Comparison of ENCODE assay signal across 8 mouse cellular contexts in genomic region chr11:115813507-115814296, GRCm38 (mm10). TPM values are rescaled to one million over a fixed set of nuclear protein-coding genes. Genes with fewer than 3 reads are reported as not detected.
DNase-seq lines count a peak whose midpoint lies in the region; ATAC-seq lines count a peak whose summit lies in the region.

TSS of gene Caskin2 (minus strand) at chr11:115813639.

- peak within 1 kb of the TSS; percentile 87 for H3K9ac ChIP-seq in forebrain, embryonic 11.5 days (ENCODE audit: low read length)
- H3K9ac ChIP-seq in heart, embryonic 16.5 days (ENCODE audit: low read length): peak within 1 kb of the TSS; percentile 92
- peak within 1 kb of the TSS; percentile 79 for H3K9ac ChIP-seq in liver, embryonic 15.5 days
- H3K9ac ChIP-seq in neural tube, embryonic 12.5 days: peak within 1 kb of the TSS; percentile 88

- H3K4me1 ChIP-seq in forebrain, embryonic 11.5 days (replicated peaks; ENCODE audit: control insufficient read depth, insufficient read depth, low read length): peaks cover 19% of the 10 kb centered on the region
- H3K4me1 ChIP-seq in heart, embryonic 16.5 days (ENCODE audit: control insufficient read depth, insufficient read depth, low read length): peaks cover 51% of the 10 kb centered on the region
- peaks cover 72% of the 10 kb centered on the region for H3K4me1 ChIP-seq in liver, embryonic 15.5 days (replicated peaks)
- peaks cover 58% of the 10 kb centered on the region for H3K4me1 ChIP-seq in neural tube, embryonic 12.5 days

- no peaks in the 10 kb centered on the region for H3K27me3 ChIP-seq in forebrain, embryonic 11.5 days (ENCODE audit: control insufficient read depth, insufficient read depth, low read length)
- no peaks in the 10 kb centered on the region for H3K27me3 ChIP-seq in heart, embryonic 16.5 days (ENCODE audit: control insufficient read depth, insufficient read depth, low read length)
- no peaks in the 10 kb centered on the region for H3K27me3 ChIP-seq in liver, embryonic 15.5 days
- H3K27me3 ChIP-seq in neural tube, embryonic 12.5 days (replicated peaks): no peaks in the 10 kb centered on the region

- peak within 1 kb of the TSS; percentile 91 for H3K4me3 ChIP-seq in forebrain, embryonic 11.5 days (ENCODE audit: low read depth, low read length)
- peak within 1 kb of the TSS; percentile 89 for H3K4me3 ChIP-seq in heart, embryonic 16.5 days (ENCODE audit: low read length)
- H3K4me3 ChIP-seq in liver, embryonic 15.5 days (replicated peaks): peak within 1 kb of the TSS; percentile 80
- H3K4me3 ChIP-seq in neural tube, embryonic 12.5 days: peak within 1 kb of the TSS; percentile 94

- H3K36me3 ChIP-seq in forebrain, embryonic 11.5 days (ENCODE audit: control insufficient read depth, insufficient read depth, low read length): no peaks in the 10 kb centered on the region; the same call in 1 of the 2 replicates
- H3K36me3 ChIP-seq in heart, embryonic 16.5 days (ENCODE audit: control insufficient read depth, insufficient read depth): 0 out of 2 replicates have a peak, but pooled peaks cover 8% of the 10 kb centered on the region
- H3K36me3 ChIP-seq in liver, embryonic 15.5 days (replicated peaks): peaks cover 33% of the 10 kb centered on the region
- peaks cover 35% of the 10 kb centered on the region for H3K36me3 ChIP-seq in neural tube, embryonic 12.5 days

- no peaks in the 10 kb centered on the region for H3K9me3 ChIP-seq in forebrain, embryonic 11.5 days (ENCODE audit: control insufficient read depth, low read length)
- H3K9me3 ChIP-seq in heart, embryonic 16.5 days (replicated peaks; ENCODE audit: control insufficient read depth, low read length): no peaks in the 10 kb centered on the region
- no peaks in the 10 kb centered on the region for H3K9me3 ChIP-seq in liver, embryonic 15.5 days (replicated peaks)
- H3K9me3 ChIP-seq in neural tube, embryonic 12.5 days: no peaks in the 10 kb centered on the region

- peak within 1 kb of the TSS; percentile 84 for H3K4me2 ChIP-seq in forebrain, embryonic 11.5 days (ENCODE audit: low read depth, low read length, severe bottlenecking)
- peak within 1 kb of the TSS; percentile 97 for H3K4me2 ChIP-seq in heart, embryonic 16.5 days (ENCODE audit: low read depth, low read length)
- peak within 1 kb of the TSS; percentile 100 for H3K4me2 ChIP-seq in liver, embryonic 15.5 days
- peak within 1 kb of the TSS; percentile 94 for H3K4me2 ChIP-seq in neural tube, embryonic 12.5 days (replicated peaks)

- peak; percentile 90 for ATAC-seq in forebrain, embryonic 11.5 days (replicated peaks; ENCODE audit: low FRiP score)
- ATAC-seq in heart, embryonic 16.5 days (replicated peaks; ENCODE audit: extremely low read depth, insufficient read depth, low FRiP score): peak; percentile 84
- peak; percentile 90 for ATAC-seq in liver, embryonic 15.5 days (ENCODE audit: insufficient read depth)
- ATAC-seq in neural tube, embryonic 12.5 days (ENCODE audit: low FRiP score, low read depth): peak; percentile 91

- under 1% methylated on average over 44 of the region's 44 CpGs for WGBS in forebrain, embryonic 11.5 days
- WGBS in heart, embryonic 16.5 days: under 1% methylated on average over 43 of the region's 44 CpGs
- under 1% methylated on average over 44 of the region's 44 CpGs for WGBS in liver, embryonic 15.5 days (ENCODE audit: insufficient replicate concordance)
- WGBS in neural tube, embryonic 12.5 days: 1% methylated on average over 43 of the region's 44 CpGs

- DNase-seq in CD8-positive naive resting alpha-beta T cell, adult 2 months (ENCODE audit: low read depth in 2 of 2, low spot score in 2 of 2): peak; percentile 90 to 93
- peak; percentile 97 for DNase-seq in c-Kit-positive CD71-negative TER-119-negative erythroid progenitor cells, embryonic 14.5 days (ENCODE audit: low read depth)
- peak; percentile 100 for DNase-seq in forebrain, embryonic 11.5 days (ENCODE audit: low spot score)
- DNase-seq in kidney, postnatal 36 days: peak; percentile 97 to 99
- peak; percentile 64 for DNase-seq in telencephalon, adult 2 months (ENCODE audit: low read depth, low spot score)

- H3K27ac ChIP-seq in forebrain, embryonic 11.5 days (ENCODE audit: low read depth, low read length): peak within 1 kb of the TSS; percentile 59
- peak within 1 kb of the TSS; percentile 94 for H3K27ac ChIP-seq in heart, embryonic 16.5 days (ENCODE audit: low read length)
- H3K27ac ChIP-seq in liver, embryonic 15.5 days (replicated peaks): peak within 1 kb of the TSS; percentile 83
- 0 out of 2 replicates have a peak within 1 kb of the TSS, but pooled peaks have one; percentile 20 for H3K27ac ChIP-seq in neural tube, embryonic 12.5 days

RNA-seq across cellular contexts. Expression of gene Caskin2, which starts in this region (rescaled TPM):
- 20.4 and 21.2 TPM in 2 replicates for polyA plus RNA-seq in forebrain, embryonic 11.5 days (2014; fragmentation: Nextera tagmentation; extraction: Ambion mirVana)
- polyA plus RNA-seq in heart, embryonic 16.5 days (2015; fragmentation: Nextera tagmentation; extraction: Ambion mirVana): 18.9 and 22.1 TPM in 2 replicates
- 5.7 and 6.7 TPM in 2 replicates for polyA plus RNA-seq in liver, embryonic 15.5 days (2015; fragmentation: Nextera tagmentation; extraction: Ambion mirVana)
- polyA plus RNA-seq in neural tube, embryonic 12.5 days (2016; fragmentation: Nextera tagmentation; extraction: Ambion mirVana): 14.4 and 16.7 TPM in 2 replicates

Comparison
In these comparisons a context has a peak if more than half of its experiments do, and no peak if none do; other contexts are left out.
1. Peak in every context shown above with its lines: DNase-seq, ATAC-seq, H3K4me3 ChIP-seq and H3K27ac ChIP-seq.
2. H3K27ac ChIP-seq: peak in every context shown above with its lines; median percentile 94 in heart, embryonic 16.5 days; 83 in liver, embryonic 15.5 days; 59 in forebrain, embryonic 11.5 days; 20 in neural tube, embryonic 12.5 days.